7 mouse cellular contexts compared by ENCODE assay signal in the genomic region with DNA sequence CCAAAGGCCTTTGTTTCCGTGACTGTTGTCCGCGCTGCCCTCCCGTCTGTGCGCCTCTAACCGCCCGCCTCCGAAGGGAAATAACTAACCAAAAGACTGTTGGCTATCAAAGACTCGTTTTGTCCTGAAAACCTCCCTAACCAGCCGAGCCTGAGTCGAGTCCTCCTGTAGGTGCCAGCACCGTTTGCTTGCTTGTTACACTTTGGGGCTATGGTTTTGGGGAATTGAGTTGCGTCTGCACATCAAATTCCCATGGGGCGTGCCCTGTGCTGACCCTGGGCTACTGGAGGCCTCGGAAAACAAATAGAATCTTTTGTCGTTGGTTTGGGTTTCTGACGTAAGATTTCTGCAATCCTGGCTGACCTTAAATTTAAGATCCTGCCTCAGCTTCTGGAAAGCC. TPM values are rescaled to one million over a fixed set of nuclear protein-coding genes. Genes with fewer than 3 reads are reported as not detected.
DNase-seq lines count a peak whose midpoint lies in the region; ATAC-seq and TF ChIP-seq lines count a peak whose summit lies in the region.

No protein-coding gene starts in this region.

- H3K36me3 ChIP-seq in E14TG2a.4 (ENCODE audit: insufficient read depth, low read length) = peaks cover 29% of the 10 kb centered on the region
- peaks cover 32% of the 10 kb centered on the region for H3K36me3 ChIP-seq in forebrain, embryonic 10.5 days (replicated peaks)
- peaks cover 23% of the 10 kb centered on the region for H3K36me3 ChIP-seq in intestine, postnatal 0 days (ENCODE audit: control insufficient read depth, insufficient read depth)
- H3K36me3 ChIP-seq in midbrain, embryonic 10.5 days = peaks cover 35% of the 10 kb centered on the region

- H3K4me3 ChIP-seq in E14TG2a.4 (replicated peaks; ENCODE audit: low read length) = peak overlapping the region; percentile 92
- H3K4me3 ChIP-seq in forebrain, embryonic 10.5 days = peak overlapping the region; percentile 98
- H3K4me3 ChIP-seq in intestine, postnatal 0 days (ENCODE audit: low read depth, low read length) = peak overlapping the region; percentile 93
- peak overlapping the region; percentile 95 for H3K4me3 ChIP-seq in midbrain, embryonic 10.5 days

- peak; percentile 0; the same call in 1 of the 2 replicates for ATAC-seq in intestine, postnatal 0 days

- peak overlapping the region; percentile 100 for H3K27ac ChIP-seq in forebrain, embryonic 10.5 days
- H3K27ac ChIP-seq in intestine, postnatal 0 days (ENCODE audit: low read depth, low read length) = peak overlapping the region; percentile 77
- peak overlapping the region; percentile 100 for H3K27ac ChIP-seq in midbrain, embryonic 10.5 days (replicated peaks)

- H3K4me1 ChIP-seq in E14TG2a.4 (replicated peaks; ENCODE audit: low read depth, low read length) = peaks cover 46% of the 10 kb centered on the region
- H3K4me1 ChIP-seq in forebrain, embryonic 10.5 days = peaks cover 54% of the 10 kb centered on the region
- peaks cover 3% of the 10 kb centered on the region; the same call in 1 of the 2 replicates for H3K4me1 ChIP-seq in intestine, postnatal 0 days (replicated peaks; ENCODE audit: control insufficient read depth, insufficient read depth, low read length)
- peaks cover 53% of the 10 kb centered on the region for H3K4me1 ChIP-seq in midbrain, embryonic 10.5 days

- H3K9ac ChIP-seq in intestine, postnatal 0 days (ENCODE audit: low read depth, low read length) = peak overlapping the region; percentile 32; the same call in 1 of the 2 replicates

- TF ChIP-seq CTCF in E14TG2a.4 (conservative IDR thresholded peaks at IDR 0.05; ENCODE audit: low read length) = no peak
- TF ChIP-seq CTCF in intestine, postnatal 0 days (IDR thresholded peaks at IDR 0.05; ENCODE audit: low read depth) = no peak

- under 1% methylated on average over 17 of the region's 17 CpGs for WGBS in forebrain, embryonic 10.5 days
- 1% methylated on average over 17 of the region's 17 CpGs for WGBS in intestine, postnatal 0 days
- WGBS in midbrain, embryonic 10.5 days = under 1% methylated on average over 17 of the region's 17 CpGs

- DNase-seq in 416B (ENCODE audit: low read depth) = peak; percentile 87
- no peak for DNase-seq in forebrain, embryonic 10.5 days (ENCODE audit: extremely low spot score, low spot score)
- no peak for DNase-seq in midbrain, embryonic 10.5 days (ENCODE audit: low spot score)
- no peak for DNase-seq in layer of hippocampus, adult 9-11 months
- DNase-seq in cerebellum, adult 18-20 months = no peak

- H3K9me3 ChIP-seq in E14TG2a.4 (ENCODE audit: low read length) = no peaks in the 10 kb centered on the region
- H3K9me3 ChIP-seq in forebrain, embryonic 10.5 days = no peaks in the 10 kb centered on the region
- H3K9me3 ChIP-seq in intestine, postnatal 0 days (ENCODE audit: control insufficient read depth) = no peaks in the 10 kb centered on the region
- no peaks in the 10 kb centered on the region for H3K9me3 ChIP-seq in midbrain, embryonic 10.5 days (replicated peaks)

- peak overlapping the region; percentile 85 for H3K4me2 ChIP-seq in intestine, postnatal 0 days (replicated peaks; ENCODE audit: low read depth)

- no peaks in the 10 kb centered on the region for H3K27me3 ChIP-seq in E14TG2a.4 (ENCODE audit: insufficient read depth, low read length)
- H3K27me3 ChIP-seq in forebrain, embryonic 10.5 days (ENCODE audit: poor library complexity, severe bottlenecking) = peaks cover 10% of the 10 kb centered on the region
- no peaks in the 10 kb centered on the region for H3K27me3 ChIP-seq in intestine, postnatal 0 days (replicated peaks; ENCODE audit: control insufficient read depth, insufficient read depth, low read length)
- peaks cover under 1% of the 10 kb centered on the region; the same call in 1 of the 2 replicates for H3K27me3 ChIP-seq in midbrain, embryonic 10.5 days (ENCODE audit: low read depth, poor library complexity, severe bottlenecking)

RNA-seq across cellular contexts. Expression of a gene that starts 0.8 kb away (rescaled TPM):
- 1,219 and 1,234 TPM in 2 replicates for polyA plus RNA-seq in forebrain, embryonic 10.5 days (2016; fragmentation: Nextera tagmentation; extraction: Ambion mirVana)
- polyA plus RNA-seq in intestine, postnatal 0 days (2015; fragmentation: Nextera tagmentation; extraction: Ambion mirVana) = 1,616 and 1,752 TPM in 2 replicates
- polyA plus RNA-seq in midbrain, embryonic 10.5 days (2016; fragmentation: Nextera tagmentation; extraction: Ambion mirVana) = 1,083 and 1,243 TPM in 2 replicates

RNA-seq across cellular contexts. Expression of a gene that starts 5.1 kb away (rescaled TPM):
- 1,843 and 1,853 TPM in 2 replicates for polyA plus RNA-seq in forebrain, embryonic 10.5 days (2016; fragmentation: Nextera tagmentation; extraction: Ambion mirVana)
- polyA plus RNA-seq in intestine, postnatal 0 days (2015; fragmentation: Nextera tagmentation; extraction: Ambion mirVana) = 1,691 and 1,755 TPM in 2 replicates
- 1,493 and 1,787 TPM in 2 replicates for polyA plus RNA-seq in midbrain, embryonic 10.5 days (2016; fragmentation: Nextera tagmentation; extraction: Ambion mirVana)

RNA-seq across cellular contexts. Expression of a gene that starts 6.7 kb away (rescaled TPM):
- polyA plus RNA-seq in forebrain, embryonic 10.5 days (2016; fragmentation: Nextera tagmentation; extraction: Ambion mirVana) = 0.11 and 0.27 TPM in 2 replicates
- 0.70 and 0.82 TPM in 2 replicates for polyA plus RNA-seq in intestine, postnatal 0 days (2015; fragmentation: Nextera tagmentation; extraction: Ambion mirVana)
- 0.11 and 0.19 TPM in 2 replicates for polyA plus RNA-seq in midbrain, embryonic 10.5 days (2016; fragmentation: Nextera tagmentation; extraction: Ambion mirVana)

RNA-seq across cellular contexts. Expression of a gene that starts 6.9 kb away (rescaled TPM):
- 1.1 and 1.4 TPM in 2 replicates for polyA plus RNA-seq in forebrain, embryonic 10.5 days (2016; fragmentation: Nextera tagmentation; extraction: Ambion mirVana)
- polyA plus RNA-seq in intestine, postnatal 0 days (2015; fragmentation: Nextera tagmentation; extraction: Ambion mirVana) = 2.1 and 2.7 TPM in 2 replicates
- polyA plus RNA-seq in midbrain, embryonic 10.5 days (2016; fragmentation: Nextera tagmentation; extraction: Ambion mirVana) = 1.1 and 1.4 TPM in 2 replicates

RNA-seq across cellular contexts. Expression of a gene that starts 24.8 kb away (rescaled TPM):
- 98.5 and 99.6 TPM in 2 replicates for polyA plus RNA-seq in forebrain, embryonic 10.5 days (2016; fragmentation: Nextera tagmentation; extraction: Ambion mirVana)
- 63.6 and 64.7 TPM in 2 replicates for polyA plus RNA-seq in intestine, postnatal 0 days (2015; fragmentation: Nextera tagmentation; extraction: Ambion mirVana)
- 108 and 111 TPM in 2 replicates for polyA plus RNA-seq in midbrain, embryonic 10.5 days (2016; fragmentation: Nextera tagmentation; extraction: Ambion mirVana)
